Mouse (Mus musculus) liver, adult 2 months (tissue): ENCODE measurements around the gene Olfr1493-ps1. TPM values are rescaled to one million over a fixed set of nuclear protein-coding genes. Genes with fewer than 3 reads are reported as not detected.

Experiments
- DNase-seq: peaks from one replicate; pipeline ENCODE4 v3.0.0-alpha.2; 2011; ENCODE audit warnings: low read depth, low spot score; ENCODE audit errors: extremely low read depth
- H3K27ac ChIP-seq: fragments of 200-500 bp; replicated peaks from 2 replicates; pipeline ENCODE4 v1.5.1; 2012; ENCODE audit warnings: low read depth, mild to moderate bottlenecking, control low read depth, inconsistent platforms, low read length; ENCODE audit not compliant: insufficient read depth
- H3K27me3 ChIP-seq: fragments of 200-500 bp; 2 replicates; pipeline ENCODE4 v1.6.1; 2012; ENCODE audit warnings: mild to moderate bottlenecking, moderate library complexity, low read length, inconsistent platforms; ENCODE audit not compliant: control insufficient read depth, insufficient read depth
- H3K36me3 ChIP-seq: fragments of 200-500 bp; 2 replicates; pipeline ENCODE4 v1.6.1; 2012; ENCODE audit warnings: low read length, inconsistent platforms; ENCODE audit not compliant: control insufficient read depth, insufficient read depth
- H3K4me1 ChIP-seq: fragments of 200-500 bp; 2 replicates; pipeline ENCODE4 v1.6.1; 2011; ENCODE audit warnings: low read length; ENCODE audit not compliant: control insufficient read depth, insufficient read depth
- H3K4me3 ChIP-seq: fragments of 200-500 bp; 2 replicates; pipeline ENCODE4 v1.5.1; 2011; ENCODE audit warnings: low read depth, mild to moderate bottlenecking, control low read depth, low read length, moderate library complexity; ENCODE audit not compliant: insufficient read depth
- H3K79me2 ChIP-seq: fragments of 200-500 bp; 2 replicates; pipeline ENCODE4 v1.6.1; 2012; ENCODE audit warnings: inconsistent platforms, mild to moderate bottlenecking, low read length, moderate library complexity; ENCODE audit not compliant: control insufficient read depth, insufficient read depth
- H3K9ac ChIP-seq: fragments of 200-500 bp; 2 replicates; pipeline ENCODE4 v1.6.1; 2012; ENCODE audit warnings: low read depth, mild to moderate bottlenecking, control low read depth, inconsistent platforms, low read length
- CTCF ChIP-seq: fragments of 200-500 bp; IDR thresholded peaks from 2 replicates; pipeline ENCODE4 v1.5.1; 2011; ENCODE audit warnings: low read depth, low read length, control low read depth
- POLR2A ChIP-seq: fragments of 200-500 bp; IDR thresholded peaks from 2 replicates; pipeline ENCODE4 v1.6.1; 2011; ENCODE audit warnings: low read length, control low read depth; ENCODE audit not compliant: insufficient read depth; ENCODE audit errors: extremely low read depth
- WGBS: fragments of 180-500 bp; shearing (Covaris S2); methylation state at CpG from one replicate; pipeline ENCODE4 v1.1.7; 2018; 5-methylcytosine and 5-hydroxymethylcytosine counted together
- polyA plus RNA-seq: library from polyadenylated mRNA; depleted of rRNA; stranded (reverse); fragments of >200 nt; gene quantifications from 2 replicates; pipeline ENCODE4 v1.2.3, GENCODE M21; 2012; rRNA removed
- total RNA-seq: library from RNA; depleted of rRNA; stranded (reverse); fragments of >200 nt; gene quantifications from 2 replicates; pipeline ENCODE4 v1.2.3, GENCODE M21; 2014; rRNA removed

Olfr1493-ps1 gene
- total RNA-seq (not detected in 2 replicates), polyA plus RNA-seq (not detected in 2 replicates)

- H3K4me1 ChIP-seq, result no peaks in the 10 kb centered on the region
- H3K27ac ChIP-seq, result no peak within 1 kb of the TSS
- WGBS, result 43% methylated on average over 2 of the region's 2 CpGs
- no peak within 1 kb of the TSS for H3K4me3 ChIP-seq
- no peak for DNase-seq
- no peaks in the 10 kb centered on the region for H3K79me2 ChIP-seq
- no peak within 1 kb of the TSS for H3K9ac ChIP-seq
- H3K27me3 ChIP-seq, result no peaks in the 10 kb centered on the region
- H3K36me3 ChIP-seq, result no peaks in the 10 kb centered on the region
- TF ChIP-seq CTCF, result no peak
- no peak for TF ChIP-seq POLR2A
Measured at GRCm38 (mm10) chr19:13722978-13723377, at the start of gene Olfr1493-ps1. TSS of gene Olfr1493-ps1 (plus strand) at chr19:13723278.

- Histone ChIP-seq H3K79me2 (no peaks in the 10 kb centered on the region), H3K27ac (no peak within 1 kb of the TSS), H3K4me1 (no peaks in the 10 kb centered on the region), H3K4me3 (no peak within 1 kb of the TSS), H3K27me3 (no peaks in the 10 kb centered on the region), H3K36me3 (no peaks in the 10 kb centered on the region), H3K9ac (no peak within 1 kb of the TSS)
- DNase-seq, result no peak
- TF ChIP-seq POLR2A (no peak), CTCF (no peak)
- 61% methylated on average over 3 of the region's 3 CpGs for WGBS
Measured at GRCm38 (mm10) chr19:13696968-13697367, 26.1 kb upstream of the Olfr1493-ps1 start, which contains the start of gene Olfr1491. TSS of gene Olfr1491 (plus strand) at chr19:13697268.

GRCm38 (mm10) chr19:13739428-13739827, 16.4 kb downstream of the Olfr1493-ps1 start, which contains the start of gene Olfr1494:
TSS of gene Olfr1494 (plus strand) at chr19:13739728.
- 0 out of 2 replicates have a peak, but pooled peaks cover 2% of the 10 kb centered on the region for H3K27me3 ChIP-seq
- 86% methylated on average over 4 of the region's 4 CpGs for WGBS
- H3K27ac ChIP-seq, result no peak within 1 kb of the TSS
- no peaks in the 10 kb centered on the region for H3K36me3 ChIP-seq
- TF ChIP-seq POLR2A, result no peak
- no peak for TF ChIP-seq CTCF
- no peaks in the 10 kb centered on the region for H3K79me2 ChIP-seq
- no peaks in the 10 kb centered on the region for H3K4me1 ChIP-seq
- DNase-seq, result no peak
- no peak within 1 kb of the TSS for H3K4me3 ChIP-seq
- no peak within 1 kb of the TSS for H3K9ac ChIP-seq

GRCm38 (mm10) chr19:13749366-13749765, 26.3 kb downstream of the Olfr1493-ps1 start:
- 86% methylated on average over 1 of the region's 1 CpGs for WGBS
- DNase-seq, result no peak
- H3K27me3 ChIP-seq, result no peaks in the 10 kb centered on the region
- H3K9ac ChIP-seq, result no peak overlapping the region
- no peaks in the 10 kb centered on the region for H3K4me1 ChIP-seq
- H3K27ac ChIP-seq, result no peak overlapping the region
- no peaks in the 10 kb centered on the region for H3K79me2 ChIP-seq
- H3K4me3 ChIP-seq, result no peak overlapping the region
- TF ChIP-seq POLR2A (no peak), CTCF (no peak)
- H3K36me3 ChIP-seq, result no peaks in the 10 kb centered on the region

- WGBS, result 63% methylated on average over 3 of the region's 3 CpGs
Measured at GRCm38 (mm10) chr19:13764306-13764705, 41.2 kb downstream of the Olfr1493-ps1 start, which contains the start of gene Olfr1495. TSS of gene Olfr1495 (plus strand) at chr19:13764606.

GRCm38 (mm10) chr19:13768565-13769276, 45.6 kb downstream of the Olfr1493-ps1 start:
- 89% methylated on average over 9 of the region's 9 CpGs for WGBS
- TF ChIP-seq CTCF, result no peak
- TF ChIP-seq POLR2A, result no peak

More at GRCm38 (mm10) chr19:13764306-13764705, 41.2 kb downstream of the Olfr1493-ps1 start, which contains the start of gene Olfr1495:
- no peaks in the 10 kb centered on the region for H3K27me3 ChIP-seq
- no peak within 1 kb of the TSS for H3K27ac ChIP-seq
- no peak within 1 kb of the TSS for H3K9ac ChIP-seq
- H3K4me3 ChIP-seq, result no peak within 1 kb of the TSS
- TF ChIP-seq CTCF (no peak), POLR2A (no peak)
- H3K4me1 ChIP-seq, result no peaks in the 10 kb centered on the region
- DNase-seq, result no peak
- no peaks in the 10 kb centered on the region for H3K79me2 ChIP-seq
- H3K36me3 ChIP-seq, result no peaks in the 10 kb centered on the region

More at GRCm38 (mm10) chr19:13768565-13769276, 45.6 kb downstream of the Olfr1493-ps1 start:
- H3K36me3 ChIP-seq, result no peaks in the 10 kb centered on the region
- no peak for DNase-seq
- H3K79me2 ChIP-seq, result no peaks in the 10 kb centered on the region
- H3K27ac ChIP-seq, result no peak overlapping the region
- no peaks in the 10 kb centered on the region for H3K4me1 ChIP-seq
- H3K4me3 ChIP-seq, result no peak overlapping the region
- H3K27me3 ChIP-seq, result no peaks in the 10 kb centered on the region
- H3K9ac ChIP-seq, result no peak overlapping the region
